Mouse (Mus musculus): Measurements from ENCODE around the gene Rtf2.

DNA sequence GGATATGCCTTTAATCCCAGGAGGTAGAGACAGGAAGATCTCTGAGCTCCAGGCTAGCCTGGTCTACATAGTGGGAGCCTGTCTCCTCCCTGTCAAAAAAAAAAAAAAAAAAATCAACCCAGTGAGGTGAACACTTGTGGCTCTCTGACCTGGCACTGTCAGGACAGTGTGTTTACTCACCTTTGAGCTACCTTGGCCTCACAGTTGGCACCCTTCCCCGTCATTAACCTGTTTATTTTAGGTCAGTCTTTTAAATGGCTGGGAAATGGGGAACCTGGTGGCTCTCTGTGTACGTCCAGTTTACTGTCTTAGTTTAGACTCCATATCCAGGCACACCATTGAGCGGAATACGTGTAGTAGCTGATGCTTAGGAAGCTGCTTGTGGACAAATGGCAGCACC, 11.7 kb downstream of the Rtf2 start:
- TF ChIP-seq ZC3H11A (IDR thresholded peaks at IDR 0.05; ENCODE audit: borderline replicate concordance, low read depth, low read length) = no peak
- no peak for TF ChIP-seq ZNF384 (IDR thresholded peaks at IDR 0.05; ENCODE audit: low read depth, low read length)
- TF ChIP-seq HCFC1 (IDR thresholded peaks at IDR 0.05; ENCODE audit: borderline replicate concordance, insufficient read depth, low read length) = no peak
- TF ChIP-seq CHD2 (IDR thresholded peaks at IDR 0.05; ENCODE audit: low read depth, low read length) = no peak
